In the genomic region with DNA sequence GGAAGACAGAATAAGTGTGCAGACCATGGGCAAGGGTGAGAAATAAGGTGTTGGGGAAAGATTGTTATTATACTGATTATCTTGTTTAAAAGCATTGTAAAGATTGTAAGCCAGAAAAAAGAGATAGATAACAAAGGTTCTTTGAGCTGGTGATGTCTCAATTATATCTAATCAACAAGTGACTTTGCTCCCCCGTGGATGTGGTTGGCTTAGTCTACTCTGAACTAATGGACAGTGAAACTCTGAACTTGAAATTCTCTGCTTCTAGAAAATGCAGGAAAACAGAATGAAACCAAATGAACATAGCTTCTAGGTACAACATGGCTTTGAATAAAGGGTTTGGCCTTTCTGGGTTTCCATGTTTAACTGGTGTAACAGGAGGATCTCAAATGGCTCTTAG, we compare ENCODE assay signal across 34 mouse cellular contexts.
"Had no signal": no experiment of that assay in that cellular context is flagged by ENCODE, and none has a peak within 500 bp of the region (broad histone marks: within the 10 kb centered on the region; RNA-seq: fewer than 3 reads in every experiment).

No protein-coding gene starts in this region.

- H3K4me3 ChIP-seq: heart, adult 2 months; heart, embryonic 10.5 days; heart, embryonic 12.5 days; heart, embryonic 13.5 days; heart, embryonic 15.5 days; hindbrain, embryonic 10.5 days; hindbrain, embryonic 12.5 days; hindbrain, embryonic 13.5 days; hindbrain, embryonic 15.5 days; kidney, embryonic 15.5 days; layer of hippocampus, adult 2 months; left cerebral cortex, adult 2 months had no signal

- H3K27me3 ChIP-seq: heart, embryonic 12.5 days; heart, embryonic 13.5 days; heart, embryonic 15.5 days; hindbrain, embryonic 12.5 days; hindbrain, embryonic 13.5 days; hindbrain, embryonic 15.5 days; kidney, embryonic 15.5 days had no signal

- H3K9me3 ChIP-seq: heart, embryonic 10.5 days; heart, embryonic 12.5 days; heart, embryonic 13.5 days; heart, embryonic 15.5 days; hindbrain, embryonic 10.5 days; hindbrain, embryonic 12.5 days; hindbrain, embryonic 13.5 days; hindbrain, embryonic 15.5 days; kidney, embryonic 15.5 days had no signal

- H3K4me2 ChIP-seq: heart, embryonic 11.5 days; heart, embryonic 12.5 days; heart, embryonic 13.5 days; heart, embryonic 15.5 days; hindbrain, embryonic 12.5 days; hindbrain, embryonic 13.5 days; hindbrain, embryonic 14.5 days; hindbrain, embryonic 15.5 days; kidney, embryonic 15.5 days had no signal

- ATAC-seq: hindbrain, embryonic 16.5 days; hindbrain, postnatal 0 days; inflammation-experienced regulatory T-cells, adult 6 months had no signal

- H3K9ac ChIP-seq: heart, embryonic 12.5 days; heart, embryonic 13.5 days; heart, embryonic 15.5 days; hindbrain, embryonic 12.5 days; hindbrain, embryonic 13.5 days; hindbrain, embryonic 14.5 days; hindbrain, embryonic 15.5 days; kidney, embryonic 15.5 days had no signal

- H3K4me1 ChIP-seq: heart, embryonic 10.5 days; heart, embryonic 12.5 days; heart, embryonic 13.5 days; heart, embryonic 15.5 days; hindbrain, embryonic 10.5 days; hindbrain, embryonic 12.5 days; hindbrain, embryonic 13.5 days; hindbrain, embryonic 15.5 days; kidney, embryonic 15.5 days had no signal

- DNase-seq: heart, adult 2 months; heart, postnatal 10 days; heart, postnatal 14 days; heart, postnatal 36 days; heart, postnatal 4 days; kidney, adult 11 months; kidney, adult 18-20 months; kidney, adult 2 months; kidney, adult 8-10 months; kidney, adult 9 months; kidney, postnatal 10 days; kidney, postnatal 14 days; kidney, postnatal 25 days; kidney, postnatal 36 days; kidney, postnatal 4 days; layer of hippocampus, adult 9-11 months; layer of hippocampus, postnatal 36 days had no signal

- H3K36me3 ChIP-seq: heart, embryonic 10.5 days; heart, embryonic 12.5 days; heart, embryonic 13.5 days; heart, embryonic 15.5 days; hindbrain, embryonic 10.5 days; hindbrain, embryonic 12.5 days; hindbrain, embryonic 13.5 days; hindbrain, embryonic 15.5 days; kidney, embryonic 15.5 days had no signal

- H3K27ac ChIP-seq: heart, adult 2 months; heart, embryonic 10.5 days; heart, embryonic 13.5 days; heart, embryonic 15.5 days; hindbrain, embryonic 10.5 days; hindbrain, embryonic 12.5 days; hindbrain, embryonic 13.5 days; hindbrain, embryonic 14.5 days; hindbrain, embryonic 15.5 days; hindbrain, postnatal 0 days; kidney, embryonic 15.5 days; kidney, postnatal 0 days; layer of hippocampus, adult 2 months; left cerebral cortex, adult 2 months had no signal
